Comparison of ENCODE assay signal across 26 mouse cellular contexts in genomic region chr6:93456383-93457033, GRCm38 (mm10).
DNase-seq lines count a peak whose midpoint lies in the region; ATAC-seq lines count a peak whose summit lies in the region.
"Had no signal": no experiment of that assay in that cellular context is flagged by ENCODE, and none has a peak within 500 bp of the region (broad histone marks: within the 10 kb centered on the region; RNA-seq: fewer than 3 reads in every experiment).

No protein-coding gene starts in this region.

- 64% methylated on average over 9 of the region's 9 CpGs for WGBS in forebrain, embryonic 15.5 days
- WGBS in forebrain, embryonic 12.5 days, result 79% methylated on average over 9 of the region's 9 CpGs
- 60% methylated on average over 9 of the region's 9 CpGs for WGBS in forebrain, embryonic 16.5 days

- no peak overlapping the region for H3K9ac ChIP-seq in forebrain, embryonic 15.5 days (replicated peaks)
- H3K9ac ChIP-seq in forebrain, embryonic 12.5 days, result no peak overlapping the region
- H3K9ac ChIP-seq in forebrain, embryonic 16.5 days (replicated peaks; ENCODE audit: low read depth, low read length), result no peak overlapping the region
- H3K9ac ChIP-seq: hindbrain, embryonic 13.5 days; liver, embryonic 12.5 days; liver, postnatal 0 days; midbrain, embryonic 12.5 days; neural tube, embryonic 12.5 days had no signal

- H3K9me3 ChIP-seq in forebrain, embryonic 15.5 days, result no peaks in the 10 kb centered on the region
- no peaks in the 10 kb centered on the region for H3K9me3 ChIP-seq in forebrain, embryonic 12.5 days
- H3K9me3 ChIP-seq in forebrain, embryonic 16.5 days (ENCODE audit: control insufficient read depth, low read length), result no peaks in the 10 kb centered on the region
- H3K9me3 ChIP-seq: hindbrain, embryonic 13.5 days; liver, embryonic 12.5 days; midbrain, embryonic 12.5 days; neural tube, embryonic 12.5 days had no signal

- peaks cover 5% of the 10 kb centered on the region; the same call in 1 of the 2 replicates for H3K4me1 ChIP-seq in forebrain, embryonic 15.5 days
- H3K4me1 ChIP-seq in forebrain, embryonic 12.5 days, result no peaks in the 10 kb centered on the region
- 0 out of 2 replicates have a peak, but pooled peaks cover 3% of the 10 kb centered on the region for H3K4me1 ChIP-seq in forebrain, embryonic 16.5 days (replicated peaks; ENCODE audit: control insufficient read depth, insufficient read depth, low read length)
- H3K4me1 ChIP-seq: liver, embryonic 12.5 days; megakaryocyte, embryonic 14.5 days; neural tube, embryonic 12.5 days had no signal

- peak overlapping the region; percentile 4; the same call in 1 of the 2 replicates for H3K27ac ChIP-seq in forebrain, embryonic 15.5 days (replicated peaks)
- H3K27ac ChIP-seq in forebrain, embryonic 12.5 days, result no peak overlapping the region
- peak overlapping the region; percentile 41; the same call in 1 of the 2 replicates for H3K27ac ChIP-seq in forebrain, embryonic 16.5 days (ENCODE audit: low read length)
- H3K27ac ChIP-seq: hindbrain, embryonic 13.5 days; liver, embryonic 12.5 days; midbrain, embryonic 12.5 days; neural tube, embryonic 12.5 days had no signal

- no peak; the same call in 1 of the 2 replicates for ATAC-seq in forebrain, embryonic 15.5 days (replicated peaks)
- no peak for ATAC-seq in forebrain, embryonic 12.5 days (ENCODE audit: low FRiP score)
- peak; percentile 59 for ATAC-seq in forebrain, embryonic 16.5 days
- ATAC-seq: intestine, postnatal 0 days; liver, embryonic 12.5 days; liver, postnatal 0 days had no signal

- H3K4me2 ChIP-seq in forebrain, embryonic 15.5 days (replicated peaks), result no peak overlapping the region
- H3K4me2 ChIP-seq in forebrain, embryonic 12.5 days, result no peak overlapping the region
- H3K4me2 ChIP-seq in forebrain, embryonic 16.5 days (ENCODE audit: low read length), result no peak overlapping the region
- H3K4me2 ChIP-seq: heart, embryonic 11.5 days; hindbrain, embryonic 13.5 days; liver, embryonic 12.5 days; midbrain, embryonic 12.5 days; neural tube, embryonic 12.5 days had no signal

- H3K36me3 ChIP-seq in forebrain, embryonic 15.5 days, result no peaks in the 10 kb centered on the region
- H3K36me3 ChIP-seq in forebrain, embryonic 12.5 days (replicated peaks), result no peaks in the 10 kb centered on the region
- H3K36me3 ChIP-seq in forebrain, embryonic 16.5 days (ENCODE audit: control insufficient read depth, insufficient read depth), result no peaks in the 10 kb centered on the region
- H3K36me3 ChIP-seq: hindbrain, embryonic 13.5 days; liver, embryonic 12.5 days; midbrain, embryonic 12.5 days; neural tube, embryonic 12.5 days had no signal

- peak; percentile 6 to 8 for DNase-seq in layer of hippocampus, adult 8-10 months (ENCODE audit: low spot score in 2 of 2)
- DNase-seq in layer of hippocampus, adult 11-12 months (ENCODE audit: low spot score), result no peak
- DNase-seq in Muller cell, postnatal 12 days (ENCODE audit: inconsistent ontology term), result peak; percentile 75
- DNase-seq in cerebellum, adult 9-10 months, result no peak
- DNase-seq: adrenal gland, postnatal 14 days; cerebellum, adult 8-10 months; cerebellum, postnatal 36 days; gastrocnemius, postnatal 25 days; heart, adult 18-20 months; heart, postnatal 4 days; kidney, adult 9 months; kidney, postnatal 10 days; left cerebral cortex, postnatal 4 days; liver, postnatal 0 days; lung, postnatal 4 days had no signal

- no peak overlapping the region for H3K4me3 ChIP-seq in forebrain, embryonic 15.5 days
- H3K4me3 ChIP-seq in forebrain, embryonic 12.5 days (replicated peaks), result no peak overlapping the region
- H3K4me3 ChIP-seq in forebrain, embryonic 16.5 days (replicated peaks; ENCODE audit: low read length), result no peak overlapping the region
- H3K4me3 ChIP-seq: hindbrain, embryonic 13.5 days; liver, embryonic 12.5 days; megakaryocyte, embryonic 14.5 days; midbrain, embryonic 12.5 days; myocyte; neural tube, embryonic 12.5 days had no signal

- H3K27me3 ChIP-seq in forebrain, embryonic 15.5 days, result no peaks in the 10 kb centered on the region
- no peaks in the 10 kb centered on the region for H3K27me3 ChIP-seq in forebrain, embryonic 12.5 days
- H3K27me3 ChIP-seq in forebrain, embryonic 16.5 days (replicated peaks; ENCODE audit: control insufficient read depth, insufficient read depth, low read length), result no peaks in the 10 kb centered on the region
- H3K27me3 ChIP-seq: hindbrain, embryonic 13.5 days; liver, embryonic 12.5 days; megakaryocyte, embryonic 14.5 days; neural tube, embryonic 12.5 days had no signal

Comparison
In these comparisons a context has a peak if more than half of its experiments do, and no peak if none do; other contexts are left out.
1. DNase-seq: peak in layer of hippocampus, adult 8-10 months (2 of 2) and Muller cell, postnatal 12 days (single experiment); none in layer of hippocampus, adult 11-12 months (single experiment) and cerebellum, adult 9-10 months (single experiment).